Mouse (Mus musculus) neural tube, embryonic 10.5 days (tissue): ENCODE results near the gene Hspa1l.
"Not testable (repeated sequence)": the region's sequence is repeated elsewhere in the genome, so short reads cannot be mapped to it uniquely, and the experiment has no call there.

Experiments
- DNase-seq: peaks from one replicate; pipeline ENCODE4 v3.0.0-alpha.2; 2017; ENCODE audit warnings: low spot score; ENCODE audit errors: extremely low spot score

Gene Hspa1l

GRCm38 (mm10) chr17:35002153-35002865 is 29.8 kb downstream of the Hspa1l start:
- DNase-seq: no peak

- DNase-seq: no peak
These were observed 30.7 kb downstream of the Hspa1l start for GRCm38 (mm10) chr17:35003022-35003838.

GRCm38 (mm10) chr17:35004075-35004717 is 31.7 kb downstream of the Hspa1l start:
- DNase-seq: no peak

DNA sequence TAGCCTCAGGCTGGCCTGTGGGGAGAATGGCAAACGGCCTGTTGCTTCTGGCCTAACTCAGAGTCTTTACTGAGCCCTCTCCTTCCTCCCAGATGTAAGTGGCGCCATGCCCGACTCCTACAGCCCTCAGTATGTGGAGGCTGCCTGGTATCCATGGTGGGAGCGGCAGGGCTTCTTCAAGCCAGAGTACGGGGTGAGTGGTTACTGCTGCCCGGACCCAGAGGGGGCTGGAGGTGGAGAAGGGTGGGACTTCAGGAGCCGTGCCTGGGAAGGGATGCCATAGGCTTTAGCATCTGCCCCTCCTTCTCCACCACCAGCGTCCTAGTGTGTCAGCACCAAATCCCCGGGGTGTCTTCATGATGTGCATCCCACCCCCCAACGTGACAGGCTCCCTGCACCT is 32.7 kb downstream of the Hspa1l start:
- DNase-seq: no peak

DNA sequence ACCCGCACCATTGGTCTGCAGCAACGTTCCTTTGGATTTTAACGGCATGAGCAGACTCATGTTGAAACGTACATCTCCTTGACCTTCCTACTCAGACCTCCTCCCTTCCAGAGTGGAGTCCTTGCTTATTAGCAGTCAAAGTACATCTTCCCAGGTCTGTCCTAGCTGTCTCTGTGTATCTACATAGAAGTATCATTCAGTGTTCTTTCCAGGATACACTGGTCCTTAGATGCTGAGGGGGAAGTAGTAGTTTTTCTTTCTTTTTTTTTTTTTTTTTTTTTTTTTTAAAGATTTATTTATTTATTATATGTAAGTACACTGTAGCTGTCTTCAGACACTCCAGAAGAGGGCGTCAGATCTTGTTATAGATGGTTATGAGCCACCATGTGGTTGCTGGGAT is 33.4 kb downstream of the Hspa1l start:
- not testable (repeated sequence) for DNase-seq

- no peak for DNase-seq
These were observed 35.0 kb downstream of the Hspa1l start for GRCm38 (mm10) chr17:35007387-35007991.

DNA sequence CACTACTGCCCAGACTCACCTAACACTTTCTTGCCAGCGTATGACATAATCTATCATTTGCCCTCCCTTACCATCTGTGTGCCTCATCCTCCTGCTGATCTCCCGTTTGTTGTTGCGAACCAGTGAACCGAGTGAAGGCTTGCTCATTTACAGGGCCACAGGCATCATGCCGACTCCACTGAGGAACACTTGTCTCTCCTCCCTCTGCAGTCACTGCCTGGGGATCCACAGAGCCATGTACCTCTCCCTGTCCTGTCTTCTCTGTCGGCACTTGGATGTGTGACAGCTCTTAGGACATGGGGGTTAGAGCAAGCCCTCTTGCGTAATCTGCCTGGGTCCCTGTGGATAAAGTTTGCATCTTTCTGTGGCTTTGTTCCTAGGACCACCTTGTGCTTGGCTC is 37.1 kb downstream of the Hspa1l start:
- DNase-seq: no peak

DNA sequence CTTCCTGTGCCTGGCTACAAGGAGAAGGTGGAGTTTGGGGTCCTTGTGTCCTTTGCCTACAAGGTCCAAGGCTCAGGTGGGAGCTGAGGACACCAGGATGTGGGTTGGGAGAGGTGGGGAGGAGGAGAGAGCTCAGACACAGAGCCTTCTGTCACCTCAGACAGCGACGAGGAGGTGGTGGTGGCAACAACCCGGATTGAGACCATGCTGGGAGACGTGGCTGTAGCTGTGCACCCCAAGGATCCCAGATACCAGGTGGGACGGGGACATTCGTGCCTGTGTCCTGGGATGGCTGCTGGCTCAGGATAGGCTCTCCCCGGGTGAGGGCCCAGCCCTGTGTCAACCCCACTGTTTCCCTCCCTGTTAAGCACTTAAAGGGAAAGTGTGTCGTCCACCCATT is 38.9 kb downstream of the Hspa1l start:
- DNase-seq: no peak

GRCm38 (mm10) chr17:35012430-35012829 is 39.9 kb downstream of the Hspa1l start:
- DNase-seq: no peak

- DNase-seq: no peak
These were observed 40.7 kb downstream of the Hspa1l start for GRCm38 (mm10) chr17:35013221-35013620.

DNA sequence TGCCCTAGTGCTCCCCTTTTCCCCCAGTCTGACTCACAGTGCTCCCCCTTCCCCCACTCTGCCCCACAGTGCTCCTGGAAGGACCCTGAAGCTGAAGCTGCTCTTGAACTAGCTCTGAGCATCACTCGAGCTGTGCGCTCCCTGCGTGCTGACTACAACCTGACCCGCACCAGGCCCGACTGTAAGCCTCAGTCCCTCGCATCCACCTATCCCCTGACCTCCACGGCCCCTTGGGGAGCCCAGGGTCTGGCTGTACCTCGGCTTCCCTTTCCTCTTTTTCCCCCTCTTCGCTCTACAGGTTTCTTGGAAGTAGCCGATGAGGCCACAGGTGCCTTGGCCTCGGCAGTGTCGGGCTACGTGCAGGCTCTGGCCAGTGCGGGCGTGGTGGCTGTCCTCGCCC is 42.8 kb downstream of the Hspa1l start:
- no peak for DNase-seq

DNA sequence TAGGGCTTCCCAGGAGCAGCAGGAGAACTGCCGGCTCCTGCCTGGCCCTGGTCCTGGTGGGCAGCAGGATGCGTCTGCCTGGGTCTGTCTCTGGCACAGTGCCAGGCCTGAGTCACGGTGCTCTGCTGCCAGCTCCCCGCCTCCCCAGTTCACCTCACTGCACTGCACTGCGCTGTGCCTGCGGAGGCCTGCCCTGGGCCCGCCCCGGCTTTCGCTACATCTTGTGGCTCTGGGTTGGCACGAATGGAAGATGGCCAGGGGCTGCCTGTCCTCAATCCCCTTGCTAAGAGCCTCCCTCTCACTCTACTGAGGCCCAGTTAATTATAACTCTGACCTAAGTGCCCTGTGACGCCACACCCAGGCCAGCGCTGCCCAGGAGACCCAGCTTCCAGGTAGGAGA is 43.9 kb downstream of the Hspa1l start, which contains the start of gene Vwa7:
Gene Vwa7, plus strand, starts transcription at position 204 of the 400 bp plus-strand sequence.
- no peak for DNase-seq

DNA sequence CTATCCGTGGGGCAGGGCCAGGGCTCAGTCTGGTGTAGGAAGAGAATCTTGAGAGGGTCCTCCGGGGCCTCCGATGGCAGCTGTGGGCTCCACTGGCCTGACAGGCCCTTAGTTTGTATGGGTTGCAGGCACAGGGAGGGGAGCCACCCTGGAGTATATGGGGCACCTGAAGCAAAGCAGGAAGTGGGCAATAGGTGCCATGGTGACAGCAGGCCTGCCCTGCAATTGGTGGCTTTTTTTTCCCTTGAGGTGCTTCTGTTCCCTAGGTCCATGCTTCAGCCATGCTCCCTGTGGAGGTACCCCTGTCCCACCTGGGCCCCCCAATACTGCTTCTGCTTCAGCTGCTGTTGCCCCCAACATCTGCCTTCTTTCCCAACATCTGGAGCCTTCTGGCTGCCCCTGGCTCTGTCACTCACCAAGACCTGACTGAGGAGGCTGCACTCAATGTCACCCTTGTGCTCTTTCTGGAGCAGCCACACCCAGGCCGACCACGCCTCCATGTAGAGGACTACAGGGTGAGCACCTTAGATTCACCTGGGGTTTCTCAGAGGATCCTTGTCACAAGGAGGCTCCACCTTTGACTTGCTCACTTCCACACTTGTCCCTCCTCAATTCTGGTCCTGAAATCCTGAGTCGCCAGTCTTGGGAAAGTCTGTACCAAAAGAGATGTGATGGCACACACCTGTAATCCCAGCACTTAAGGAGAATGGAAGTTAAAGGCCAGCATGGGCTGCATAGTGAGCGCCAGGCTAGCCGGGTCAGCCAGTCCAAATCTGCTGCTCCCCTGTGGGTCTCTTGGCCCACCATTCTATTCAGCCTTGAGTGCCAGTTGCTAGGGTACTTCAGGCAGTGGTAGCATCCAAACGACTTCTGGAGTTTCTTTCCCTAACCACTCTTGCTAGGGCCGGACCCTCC is 44.5 kb downstream of the Hspa1l start:
- DNase-seq: no peak

- DNase-seq: no peak
These were observed 45.2 kb downstream of the Hspa1l start for GRCm38 (mm10) chr17:35017706-35018030.

DNA sequence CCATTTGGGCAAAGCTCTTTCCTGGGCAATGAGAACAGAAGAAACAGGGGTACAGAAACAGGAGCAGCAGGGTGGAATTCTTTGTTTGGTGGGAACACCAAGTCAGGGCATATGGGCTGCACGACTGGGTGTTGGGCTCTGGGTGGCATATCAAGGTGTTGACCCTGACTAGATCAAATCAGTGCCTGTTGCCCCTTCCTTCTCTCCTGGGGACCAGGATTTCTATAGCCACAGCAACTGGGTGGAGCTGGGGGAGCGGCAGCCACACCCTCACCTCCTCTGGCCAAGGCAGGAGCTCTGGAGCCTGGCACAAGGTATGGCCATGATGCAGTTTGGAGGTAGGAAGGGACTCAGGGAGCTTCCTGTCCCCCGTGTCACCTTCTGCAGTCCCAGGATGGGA is 45.7 kb downstream of the Hspa1l start:
- DNase-seq: no peak

- no peak for DNase-seq
These were observed 47.4 kb downstream of the Hspa1l start for GRCm38 (mm10) chr17:35019894-35020293.

GRCm38 (mm10) chr17:35020551-35020950 is 48.0 kb downstream of the Hspa1l start:
- DNase-seq: no peak

DNA sequence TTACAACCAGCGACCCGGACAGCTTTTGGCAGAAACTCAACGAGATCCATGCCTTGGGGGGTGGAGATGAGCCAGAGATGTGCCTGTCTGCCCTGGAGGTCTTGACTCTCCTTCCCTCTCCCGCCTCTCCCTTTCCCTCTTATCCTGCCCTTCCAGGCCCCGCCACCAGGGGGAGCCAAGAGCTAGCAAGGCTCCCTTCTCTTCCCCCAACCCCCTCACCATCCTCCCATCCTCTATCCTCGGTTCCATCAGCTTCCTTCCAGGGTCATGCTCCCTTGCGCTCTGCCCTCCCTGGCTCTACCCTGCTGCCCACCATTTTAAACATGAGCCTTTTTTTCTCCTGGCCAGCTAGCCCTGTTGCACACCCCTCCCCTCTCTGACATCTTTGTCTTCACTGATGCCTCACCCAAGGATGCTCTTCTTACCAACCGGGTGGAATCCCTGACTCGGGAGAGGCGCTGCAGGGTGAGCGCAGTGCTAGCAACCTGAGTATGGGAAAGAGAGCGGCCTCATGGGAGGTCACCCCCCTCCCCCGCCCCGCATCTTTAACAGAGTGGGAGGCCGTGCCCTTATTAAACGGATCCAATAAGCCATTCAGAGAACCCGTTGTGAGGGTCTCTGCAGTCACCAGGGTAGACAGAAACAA is 48.8 kb downstream of the Hspa1l start:
- DNase-seq: peak; percentile 97

GRCm38 (mm10) chr17:35021842-35022477 is 49.5 kb downstream of the Hspa1l start:
- no peak for DNase-seq

GRCm38 (mm10) chr17:35022541-35023060 is 50.1 kb downstream of the Hspa1l start:
- no peak for DNase-seq
